In the genomic region with DNA sequence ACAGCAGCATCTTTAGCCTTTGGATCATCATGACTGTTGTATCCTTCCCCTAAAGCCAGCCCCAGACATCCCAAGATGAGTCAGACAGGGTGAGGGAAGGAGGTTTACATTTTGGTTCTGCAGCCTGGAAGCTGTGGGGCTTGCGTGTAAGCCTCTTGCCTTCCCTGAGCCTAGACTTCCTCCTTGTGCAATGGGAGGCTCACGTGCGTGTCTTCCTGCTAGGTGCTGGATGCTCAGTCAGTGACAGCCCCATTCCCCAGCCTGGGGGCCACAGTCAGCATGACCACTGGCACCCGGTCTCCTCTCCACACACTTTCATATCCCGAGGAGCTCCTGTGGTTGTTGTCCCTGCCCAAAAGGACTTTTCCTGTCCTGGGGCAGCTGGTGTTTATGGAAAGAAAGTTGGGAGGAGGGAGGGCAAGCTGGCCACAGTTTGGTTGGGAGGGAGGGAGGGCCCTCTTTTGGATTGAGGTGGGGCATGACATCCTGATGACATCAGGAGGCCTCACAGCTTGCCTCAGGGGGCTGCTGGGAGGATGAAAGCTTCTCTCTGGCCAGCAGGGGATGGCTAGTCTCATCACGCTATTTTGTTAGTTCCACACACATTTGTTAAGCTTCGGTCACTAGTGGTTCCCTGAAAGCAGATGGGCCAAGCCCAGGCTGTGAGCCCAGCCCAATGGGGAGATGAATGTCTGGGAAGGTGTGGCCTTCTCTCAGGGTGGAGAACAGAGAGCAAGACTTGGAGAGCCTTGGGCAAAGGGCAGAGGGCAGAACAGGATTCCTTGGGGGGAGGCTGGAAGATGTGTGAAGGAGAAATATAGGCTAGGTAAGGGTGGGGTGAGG, we compare ENCODE assay signal across 9 mouse cellular contexts. TPM values are rescaled to one million over a fixed set of nuclear protein-coding genes. Genes with fewer than 3 reads are reported as not detected.
DNase-seq lines count a peak whose midpoint lies in the region; ATAC-seq and TF ChIP-seq lines count a peak whose summit lies in the region.
"Had no signal": no experiment of that assay in that cellular context is flagged by ENCODE, and none has a peak within 500 bp of the region (broad histone marks: within the 10 kb centered on the region; RNA-seq: fewer than 3 reads in every experiment).

No protein-coding gene starts in this region.

- peaks cover 14% of the 10 kb centered on the region for H3K4me1 ChIP-seq in hindbrain, postnatal 0 days (ENCODE audit: insufficient read depth, low read length)
- H3K4me1 ChIP-seq in hindbrain, embryonic 11.5 days (replicated peaks; ENCODE audit: control insufficient read depth, insufficient read depth, low read length) = no peaks in the 10 kb centered on the region
- peaks cover 41% of the 10 kb centered on the region for H3K4me1 ChIP-seq in heart, embryonic 16.5 days (ENCODE audit: control insufficient read depth, insufficient read depth, low read length)
- H3K4me1 ChIP-seq in lung, postnatal 0 days (ENCODE audit: insufficient read depth, low read depth, low read length) = peaks cover 42% of the 10 kb centered on the region
- peaks cover 37% of the 10 kb centered on the region for H3K4me1 ChIP-seq in stomach, embryonic 15.5 days

- 56% methylated on average over 7 of the region's 7 CpGs for WGBS in hindbrain, postnatal 0 days
- 64% methylated on average over 7 of the region's 7 CpGs for WGBS in hindbrain, embryonic 11.5 days
- 55% methylated on average over 7 of the region's 7 CpGs for WGBS in heart, embryonic 16.5 days
- WGBS in lung, postnatal 0 days = 30% methylated on average over 7 of the region's 7 CpGs
- 38% methylated on average over 7 of the region's 7 CpGs for WGBS in stomach, embryonic 15.5 days

- no peak for DNase-seq in hindbrain, postnatal 0 days (ENCODE audit: low spot score)
- DNase-seq in hindbrain, embryonic 11.5 days (ENCODE audit: low spot score) = no peak
- DNase-seq in lung, postnatal 0 days (ENCODE audit: low spot score) = peak; percentile 65
- DNase-seq in left cerebral cortex, postnatal 36 days (ENCODE audit: low spot score in 2 of 2) = no peak
- DNase-seq in urinary bladder, postnatal 10 days (ENCODE audit: low spot score) = no peak

- ATAC-seq in hindbrain, postnatal 0 days = peak; percentile 21; the same call in 1 of the 2 replicates
- ATAC-seq in hindbrain, embryonic 11.5 days (ENCODE audit: low FRiP score) = no peak
- ATAC-seq in heart, embryonic 16.5 days (replicated peaks; ENCODE audit: extremely low read depth, insufficient read depth, low FRiP score) = no peak
- ATAC-seq in lung, postnatal 0 days = peak; percentile 35
- ATAC-seq in stomach, embryonic 15.5 days (ENCODE audit: insufficient read depth, low FRiP score, low read depth) = no peak
- ATAC-seq: activated CD4-positive, CD25-positive, alpha-beta regulatory T cell, adult 4 months had no signal

- H3K36me3 ChIP-seq in hindbrain, postnatal 0 days (ENCODE audit: insufficient read depth, low read length) = no peaks in the 10 kb centered on the region
- H3K36me3 ChIP-seq in hindbrain, embryonic 11.5 days (ENCODE audit: control insufficient read depth, insufficient read depth, low read length) = no peaks in the 10 kb centered on the region
- H3K36me3 ChIP-seq in heart, embryonic 16.5 days (ENCODE audit: control insufficient read depth, insufficient read depth) = peaks cover 3% of the 10 kb centered on the region; the same call in 1 of the 2 replicates
- peaks cover 5% of the 10 kb centered on the region; the same call in 1 of the 2 replicates for H3K36me3 ChIP-seq in lung, postnatal 0 days (ENCODE audit: insufficient read depth, low read length)
- H3K36me3 ChIP-seq in stomach, embryonic 15.5 days = no peaks in the 10 kb centered on the region
- H3K36me3 ChIP-seq: G1E had no signal

- no peak overlapping the region for H3K4me3 ChIP-seq in hindbrain, postnatal 0 days (ENCODE audit: low read length)
- no peak overlapping the region for H3K4me3 ChIP-seq in hindbrain, embryonic 11.5 days (ENCODE audit: low read depth, low read length)
- no peak overlapping the region for H3K4me3 ChIP-seq in heart, embryonic 16.5 days (ENCODE audit: low read length)
- H3K4me3 ChIP-seq in lung, postnatal 0 days (ENCODE audit: low read depth, low read length) = no peak overlapping the region
- H3K4me3 ChIP-seq in stomach, embryonic 15.5 days (replicated peaks) = no peak overlapping the region

- H3K27me3 ChIP-seq in hindbrain, postnatal 0 days (ENCODE audit: insufficient read depth, low read length) = no peaks in the 10 kb centered on the region
- no peaks in the 10 kb centered on the region; the same call in 1 of the 2 replicates for H3K27me3 ChIP-seq in hindbrain, embryonic 11.5 days (ENCODE audit: control insufficient read depth, insufficient read depth, low read length)
- no peaks in the 10 kb centered on the region for H3K27me3 ChIP-seq in heart, embryonic 16.5 days (ENCODE audit: control insufficient read depth, insufficient read depth, low read length)
- no peaks in the 10 kb centered on the region for H3K27me3 ChIP-seq in lung, postnatal 0 days (replicated peaks; ENCODE audit: insufficient read depth, low read length)
- H3K27me3 ChIP-seq in stomach, embryonic 15.5 days (replicated peaks) = no peaks in the 10 kb centered on the region

- H3K27ac ChIP-seq in hindbrain, postnatal 0 days = no peak overlapping the region
- no peak overlapping the region for H3K27ac ChIP-seq in hindbrain, embryonic 11.5 days (ENCODE audit: low read depth, low read length)
- peak overlapping the region; percentile 69; the same call in 1 of the 2 replicates for H3K27ac ChIP-seq in heart, embryonic 16.5 days (ENCODE audit: low read length)
- peak overlapping the region; percentile 66; the same call in 1 of the 2 replicates for H3K27ac ChIP-seq in lung, postnatal 0 days (ENCODE audit: low read length)
- peak overlapping the region; percentile 59 for H3K27ac ChIP-seq in stomach, embryonic 15.5 days

- TF ChIP-seq CTCF in hindbrain, postnatal 0 days (IDR thresholded peaks at IDR 0.05; ENCODE audit: low read depth) = no peak
- TF ChIP-seq CTCF in lung, postnatal 0 days (IDR thresholded peaks at IDR 0.05) = peak; percentile 35

- no peak overlapping the region for H3K9ac ChIP-seq in hindbrain, postnatal 0 days (replicated peaks; ENCODE audit: low read length)
- no peak overlapping the region for H3K9ac ChIP-seq in hindbrain, embryonic 11.5 days (ENCODE audit: low read depth, low read length)
- no peak overlapping the region for H3K9ac ChIP-seq in heart, embryonic 16.5 days (ENCODE audit: low read length)
- H3K9ac ChIP-seq in lung, postnatal 0 days (replicated peaks; ENCODE audit: low read depth) = no peak overlapping the region
- no peak overlapping the region for H3K9ac ChIP-seq in stomach, embryonic 15.5 days

- TF ChIP-seq EP300 in lung, postnatal 0 days (IDR thresholded peaks at IDR 0.05) = no peak

- intact Hi-C loops in left cerebral cortex, postnatal 36 days (cut with DNase I) = no loop called here

- H3K4me2 ChIP-seq in hindbrain, postnatal 0 days (ENCODE audit: low read depth, low read length) = no peak overlapping the region
- H3K4me2 ChIP-seq in hindbrain, embryonic 11.5 days (replicated peaks; ENCODE audit: low read depth, low read length) = no peak overlapping the region
- H3K4me2 ChIP-seq in heart, embryonic 16.5 days (ENCODE audit: low read depth, low read length) = no peak overlapping the region
- 0 out of 2 replicates have a peak overlapping the region, but pooled peaks have one; percentile 5 for H3K4me2 ChIP-seq in lung, postnatal 0 days (replicated peaks; ENCODE audit: low read depth, low read length)
- H3K4me2 ChIP-seq in stomach, embryonic 15.5 days = no peak overlapping the region

- no peaks in the 10 kb centered on the region for H3K9me3 ChIP-seq in hindbrain, postnatal 0 days (ENCODE audit: low read length)
- no peaks in the 10 kb centered on the region for H3K9me3 ChIP-seq in hindbrain, embryonic 11.5 days (ENCODE audit: control insufficient read depth, low read length)
- no peaks in the 10 kb centered on the region for H3K9me3 ChIP-seq in heart, embryonic 16.5 days (replicated peaks; ENCODE audit: control insufficient read depth, low read length)
- no peaks in the 10 kb centered on the region for H3K9me3 ChIP-seq in lung, postnatal 0 days (ENCODE audit: low read length)
- no peaks in the 10 kb centered on the region for H3K9me3 ChIP-seq in stomach, embryonic 15.5 days

RNA-seq across cellular contexts. Expression of gene Ptgs1, which starts 4.5 kb away (rescaled TPM):
- total RNA-seq in hindbrain, postnatal 0 days (2014; rRNA removed) = 6.8 and 8.0 TPM in 2 replicates
- polyA plus RNA-seq in hindbrain, postnatal 0 days (2015; fragmentation: Nextera tagmentation; extraction: Ambion mirVana) = 7.5 and 7.9 TPM in 2 replicates
- polyA plus RNA-seq in hindbrain, embryonic 11.5 days (2014; fragmentation: Nextera tagmentation; extraction: Ambion mirVana) = 4.2 and 5.6 TPM in 2 replicates
- polyA plus RNA-seq in heart, embryonic 16.5 days (2015; fragmentation: Nextera tagmentation; extraction: Ambion mirVana) = 21.9 and 26.2 TPM in 2 replicates
- polyA plus RNA-seq in lung, postnatal 0 days (2015; fragmentation: Nextera tagmentation; extraction: Ambion mirVana) = 111 and 116 TPM in 2 replicates
- 27.9 and 31.3 TPM in 2 replicates for polyA plus RNA-seq in stomach, embryonic 15.5 days (2015; fragmentation: Nextera tagmentation; extraction: Ambion mirVana)
- 10 to 100 TPM; 16.1 to 22.2 TPM for total RNA-seq in left cerebral cortex, postnatal 36 days (2021)

Comparison
In these comparisons a context has a peak if more than half of its experiments do, and no peak if none do; other contexts are left out.
1. ATAC-seq: peak in hindbrain, postnatal 0 days (single experiment) and lung, postnatal 0 days (single experiment); none in hindbrain, embryonic 11.5 days (single experiment), heart, embryonic 16.5 days (single experiment) and stomach, embryonic 15.5 days (single experiment).
2. H3K27ac ChIP-seq: peak in heart, embryonic 16.5 days (single experiment), lung, postnatal 0 days (single experiment) and stomach, embryonic 15.5 days (single experiment); none in hindbrain, postnatal 0 days (single experiment) and hindbrain, embryonic 11.5 days (single experiment).